Mouse (Mus musculus): ENCODE data around the gene 2310007B03Rik.
"Not testable (repeated sequence)": the region's sequence is repeated elsewhere in the genome, so short reads cannot be mapped to it uniquely, and the experiment has no call there.

2310007B03Rik gene

DNA sequence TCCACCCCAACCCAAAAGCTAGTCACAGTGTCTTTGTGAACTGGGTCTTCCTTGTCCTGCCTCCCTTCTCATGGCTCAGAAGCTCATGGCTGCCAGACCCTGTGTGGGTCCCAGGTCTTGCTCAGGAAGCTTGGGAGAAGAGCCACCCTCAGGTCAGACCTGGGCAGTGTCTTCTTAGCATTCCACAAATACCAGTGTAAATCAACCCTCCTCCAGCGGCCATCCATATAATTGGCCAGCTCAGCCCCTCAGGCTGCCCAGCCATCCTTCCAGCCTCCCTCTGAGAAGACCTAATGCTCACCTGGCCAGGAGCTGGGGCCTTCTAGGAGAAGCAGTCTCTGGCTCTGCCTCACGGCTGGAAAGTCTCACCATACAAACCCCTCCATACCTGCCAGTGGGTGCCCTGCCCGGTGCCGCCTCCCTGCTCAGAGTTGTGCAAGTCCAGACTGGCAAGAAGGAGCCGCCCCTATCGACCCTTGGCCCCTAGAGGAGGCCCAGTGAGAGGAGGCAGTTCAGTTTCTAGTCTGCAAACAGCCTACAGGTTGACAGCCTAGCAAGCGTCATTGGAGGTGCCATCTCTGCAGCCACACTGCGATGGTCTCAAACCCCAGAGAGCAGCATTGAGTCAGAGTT lies at the start of gene 2310007B03Rik:
Gene 2310007B03Rik, minus strand, starts transcription at position 448 of the 633 bp plus-strand sequence.
- DNase-seq: no peak

- peak; percentile 44 for DNase-seq
Measured at GRCm38 (mm10) chr1:93210213-93210641, 49.5 kb upstream of the 2310007B03Rik start.

- no peak for DNase-seq
Measured at GRCm38 (mm10) chr1:93207536-93208064, 46.9 kb upstream of the 2310007B03Rik start.

DNA sequence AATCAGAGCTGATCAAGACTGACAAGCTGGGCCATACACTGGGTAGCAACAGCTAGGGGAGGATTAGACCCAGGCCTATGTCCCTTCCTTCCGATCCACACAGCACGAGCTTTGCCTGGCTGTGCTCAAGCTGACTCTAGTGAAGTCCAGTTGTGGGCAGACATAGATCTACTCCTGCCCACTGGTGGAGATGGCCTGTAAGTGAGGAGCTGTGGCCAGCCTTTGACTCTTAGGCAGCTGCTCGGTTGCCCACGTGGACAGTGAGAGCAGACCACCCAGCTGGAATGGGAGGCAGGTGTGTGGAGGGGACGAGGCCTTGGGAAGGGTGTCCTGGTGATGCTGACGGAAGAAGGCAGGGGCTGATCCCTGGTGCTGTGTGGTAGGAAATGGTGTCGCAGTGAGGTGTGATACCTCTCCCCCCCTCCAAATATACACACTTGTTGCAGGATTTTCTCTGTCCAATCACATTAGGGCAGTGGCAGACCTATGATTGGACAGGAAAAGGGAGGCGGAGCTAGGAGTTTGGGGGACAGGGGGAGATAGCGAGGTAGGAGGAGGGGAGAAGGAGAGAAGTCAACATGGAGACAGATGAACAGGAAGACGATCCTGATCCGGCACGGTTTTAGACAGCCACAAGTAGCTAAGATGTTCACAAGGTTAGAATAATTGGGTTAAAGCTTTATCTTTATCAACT lies 45.7 kb upstream of the 2310007B03Rik start:
- no peak for DNase-seq

GRCm38 (mm10) chr1:93197916-93198315 lies 37.2 kb upstream of the 2310007B03Rik start:
- no peak for DNase-seq

DNA sequence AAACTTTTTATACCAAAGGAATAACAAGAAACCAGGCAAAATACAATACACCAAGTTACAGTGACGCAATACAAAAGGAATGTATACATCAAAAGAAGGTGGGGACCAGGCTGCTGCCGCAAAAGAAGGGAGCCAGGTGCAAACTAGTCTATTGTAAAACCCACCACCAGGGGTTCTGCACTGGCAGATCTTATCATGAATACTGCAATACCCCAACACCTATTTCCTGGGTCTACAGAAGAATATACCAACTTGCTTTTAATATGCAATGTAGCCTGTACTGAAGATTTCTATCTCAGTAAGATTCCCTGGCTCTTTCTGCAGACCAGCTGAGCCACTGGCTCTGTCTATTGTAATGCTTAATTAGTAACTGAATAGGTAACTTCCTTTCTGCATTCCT lies 36.7 kb upstream of the 2310007B03Rik start:
- not testable (repeated sequence) for DNase-seq

DNA sequence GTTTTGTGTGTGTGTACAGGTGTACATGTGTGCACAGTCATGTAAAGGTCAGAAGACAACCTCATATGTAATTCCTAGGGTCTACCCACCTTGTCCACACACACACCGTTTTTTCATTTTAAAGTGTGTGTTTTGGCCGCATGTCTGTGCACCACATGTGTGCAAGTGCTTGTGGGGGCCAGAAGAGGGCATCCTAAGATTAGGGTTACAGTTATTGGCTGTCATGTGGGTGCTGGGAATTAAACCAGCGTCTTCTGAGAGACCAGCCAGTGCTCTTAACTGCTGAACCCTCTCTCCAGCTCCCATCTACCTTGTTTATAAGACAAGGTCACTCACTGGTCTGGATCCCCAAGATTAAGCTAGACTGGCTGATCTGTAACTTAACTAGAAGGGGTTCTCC lies 34.2 kb upstream of the 2310007B03Rik start:
- no peak for DNase-seq

GRCm38 (mm10) chr1:93190726-93191305 lies 30.1 kb upstream of the 2310007B03Rik start:
- no peak for DNase-seq

DNA sequence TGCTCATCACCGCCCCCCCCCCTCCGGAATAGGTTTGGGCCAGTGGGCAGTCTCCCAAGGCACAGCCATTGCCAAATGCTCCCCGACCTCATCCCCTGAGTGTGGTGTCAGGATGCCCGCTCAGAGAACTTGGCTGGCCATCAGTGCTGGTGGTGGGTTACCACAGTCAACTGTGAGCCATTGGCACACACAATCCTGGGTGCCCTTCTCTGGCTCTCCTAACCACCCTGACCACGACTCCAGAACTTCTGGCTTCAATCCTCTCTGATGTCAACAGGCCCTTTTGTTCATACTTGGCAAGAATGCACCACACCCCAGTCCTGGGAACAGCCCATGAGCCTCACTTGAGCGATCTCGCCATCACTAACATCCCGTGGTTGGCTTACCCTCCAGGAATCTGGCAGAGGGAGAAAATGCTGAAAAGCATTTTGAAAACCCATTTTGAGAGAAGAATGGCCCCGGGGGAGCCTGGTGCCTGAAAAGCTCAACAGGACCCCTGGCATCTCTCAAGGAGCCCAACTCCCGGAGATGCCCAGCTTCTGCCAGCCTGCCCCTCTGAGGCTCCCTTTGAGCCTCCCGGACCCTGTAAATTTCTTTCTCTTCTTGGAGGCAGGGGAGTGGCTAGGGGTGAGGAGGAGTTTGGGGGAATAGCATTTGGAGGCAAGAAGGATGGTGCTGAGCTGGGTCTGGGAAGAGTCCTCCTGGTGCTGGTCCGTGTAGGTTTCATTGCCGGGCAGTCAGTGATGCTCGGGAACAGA lies 23.5 kb upstream of the 2310007B03Rik start:
- peak; percentile 47 for DNase-seq

GRCm38 (mm10) chr1:93182281-93182680 lies 21.5 kb upstream of the 2310007B03Rik start:
- DNase-seq: no peak

GRCm38 (mm10) chr1:93176525-93177332 lies 16.0 kb upstream of the 2310007B03Rik start:
- DNase-seq: peak; percentile 11

DNA sequence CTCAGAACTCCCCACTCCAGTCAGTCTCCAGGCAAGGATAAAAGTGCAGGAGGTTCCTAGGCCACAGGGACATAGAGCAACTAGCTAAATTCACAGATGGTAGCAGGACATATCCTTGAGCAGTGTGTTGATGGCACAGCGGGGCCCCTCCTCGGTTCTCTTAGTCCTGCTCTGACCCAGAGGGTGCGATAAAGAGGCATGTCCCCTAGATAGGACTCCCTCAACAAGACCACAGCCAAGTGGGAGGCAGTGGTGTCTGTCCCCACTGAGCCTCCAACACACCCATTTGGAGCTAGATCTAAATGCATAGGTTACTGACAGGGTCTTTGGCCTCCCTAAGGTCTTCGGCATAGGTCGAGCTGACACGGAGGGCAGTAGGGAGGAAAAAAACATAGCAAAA lies 15.1 kb upstream of the 2310007B03Rik start:
- DNase-seq: no peak

DNA sequence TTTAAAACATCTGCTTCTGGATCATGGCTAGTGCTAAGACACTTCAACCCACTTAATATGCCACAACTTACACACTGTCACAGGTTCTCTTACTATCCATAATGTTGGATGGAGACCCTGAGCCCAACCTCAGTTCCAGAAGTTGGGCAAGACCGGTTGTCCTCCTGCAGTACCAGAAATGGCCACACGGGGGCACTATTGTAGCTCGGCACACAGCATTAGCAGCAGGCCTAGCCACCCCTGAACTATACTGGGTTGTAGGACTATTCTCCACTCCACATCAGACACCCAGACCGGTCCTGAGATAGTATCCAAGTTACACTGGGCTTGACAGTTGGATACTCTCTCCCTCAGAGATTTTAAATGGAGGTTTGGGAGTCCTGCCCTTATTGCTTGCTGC lies 13.7 kb upstream of the 2310007B03Rik start:
- peak; percentile 58 for DNase-seq

- no peak for DNase-seq
Measured at GRCm38 (mm10) chr1:93173665-93174064, 12.9 kb upstream of the 2310007B03Rik start.

- no peak for DNase-seq
Measured at GRCm38 (mm10) chr1:93168295-93168775, 7.6 kb upstream of the 2310007B03Rik start, which contains the start of gene Crocc2. TSS of gene Crocc2 (plus strand) at chr1:93168725.

DNA sequence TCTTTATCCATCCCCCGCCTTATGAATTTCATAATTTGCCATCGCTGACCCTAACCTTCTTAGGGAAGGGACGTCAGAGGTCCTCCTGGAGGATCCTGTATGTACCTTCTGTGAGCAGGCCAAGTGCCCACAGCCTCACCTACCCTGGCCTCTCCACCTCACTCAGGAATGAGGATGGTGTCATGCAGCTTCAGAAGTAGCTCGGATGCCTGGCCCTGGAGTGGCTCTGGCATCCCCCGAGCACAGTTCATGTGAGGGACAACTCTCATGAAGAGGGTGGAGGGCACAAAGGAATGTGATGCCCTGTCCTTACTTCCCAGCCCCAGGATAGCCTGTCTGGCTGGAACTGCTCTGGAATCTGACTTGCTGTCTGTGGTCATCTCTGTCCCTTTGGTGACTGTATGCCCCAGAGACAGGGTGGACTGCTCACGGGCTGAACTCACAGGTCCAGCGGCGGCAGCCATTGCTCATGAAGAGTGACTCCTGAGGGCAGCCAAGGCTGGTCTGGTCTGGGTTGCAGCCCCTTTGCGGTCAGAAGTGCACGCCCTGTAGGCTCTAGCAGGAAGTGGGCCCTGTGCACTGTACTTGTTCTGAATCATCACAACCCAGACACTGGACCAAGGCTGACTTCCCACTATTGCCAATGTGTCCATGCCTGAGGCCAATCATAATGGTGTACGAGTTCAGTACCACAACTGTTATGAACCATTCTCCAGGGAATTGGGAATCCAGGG lies 5.8 kb upstream of the 2310007B03Rik start:
- no peak for DNase-seq

- no peak for DNase-seq
Measured at GRCm38 (mm10) chr1:93165447-93165846, 4.7 kb upstream of the 2310007B03Rik start.

GRCm38 (mm10) chr1:93162588-93162987 lies 1.8 kb upstream of the 2310007B03Rik start:
- DNase-seq: no peak

DNA sequence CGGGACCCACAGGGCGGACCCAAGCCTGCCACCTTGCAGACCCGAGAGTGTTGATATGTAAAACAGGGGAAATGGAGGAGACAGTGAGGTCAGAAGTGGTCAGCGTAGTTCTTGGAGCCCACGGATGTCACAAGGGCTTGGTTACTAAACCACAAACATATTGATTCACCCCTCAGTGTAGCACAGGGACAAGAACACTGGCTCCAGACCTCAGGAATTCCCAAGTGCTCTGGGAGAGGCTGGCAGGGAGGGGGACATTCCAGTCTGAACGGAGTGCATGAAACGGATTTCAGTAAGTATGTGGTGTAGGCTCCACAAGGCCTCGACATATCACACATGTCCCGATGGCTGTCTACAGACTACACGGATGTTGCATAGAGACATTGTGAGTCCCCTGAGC lies 1.2 kb upstream of the 2310007B03Rik start:
- no peak for DNase-seq

- no peak for DNase-seq
Measured at GRCm38 (mm10) chr1:93161350-93161749, 602 bp upstream of the 2310007B03Rik start.

Measured in cerebellum, adult 11-12 months (tissue).